Mouse (Mus musculus) liver, embryonic 13.5 days (tissue): Measurements from ENCODE around the gene Retreg1. TPM values are rescaled to one million over a fixed set of nuclear protein-coding genes. Genes with fewer than 3 reads are reported as not detected.

ENCODE experiments used
- ATAC-seq: fragments of 200-750 bp; cut with Nextera tagmentation; 2 replicates; pipeline ENCODE4 v1.8.0; 2017; ENCODE audit warnings: low read depth, mild to moderate bottlenecking, moderate number of reproducible peaks, moderate library complexity
- DNase-seq: peaks from one replicate; pipeline ENCODE4 v3.0.0; 2022
- H3K27ac ChIP-seq: fragments of 300-500 bp; sonication (generic); 2 replicates; pipeline ENCODE4 v1.5.1; 2015; ENCODE audit warnings: moderate library complexity, mild to moderate bottlenecking, inconsistent platforms
- H3K27me3 ChIP-seq: fragments of 300-500 bp; sonication (generic); 2 replicates; pipeline ENCODE4 v1.6.1; 2015; ENCODE audit warnings: mild to moderate bottlenecking, inconsistent platforms
- H3K36me3 ChIP-seq: fragments of 300-500 bp; sonication (generic); 2 replicates; pipeline ENCODE4 v1.6.1; 2015; ENCODE audit warnings: mild to moderate bottlenecking, inconsistent platforms
- H3K4me1 ChIP-seq: fragments of 300-500 bp; sonication (generic); replicated peaks from 2 replicates; pipeline ENCODE4 v1.6.1; 2015; ENCODE audit warnings: inconsistent platforms
- H3K4me2 ChIP-seq: fragments of 300-500 bp; sonication (generic); 2 replicates; pipeline ENCODE4 v1.6.1; 2015; ENCODE audit warnings: inconsistent platforms, mild to moderate bottlenecking, moderate library complexity
- H3K4me3 ChIP-seq: fragments of 300-500 bp; sonication (generic); replicated peaks from 2 replicates; pipeline ENCODE4 v1.5.1; 2015; ENCODE audit warnings: mild to moderate bottlenecking, inconsistent platforms
- H3K9ac ChIP-seq: fragments of 300-500 bp; sonication (generic); 2 replicates; pipeline ENCODE4 v1.6.1; 2015; ENCODE audit warnings: mild to moderate bottlenecking, inconsistent platforms
- H3K9me3 ChIP-seq: fragments of 300-500 bp; sonication (generic); replicated peaks from 2 replicates; pipeline ENCODE4 v1.6.1; 2016; ENCODE audit warnings: inconsistent platforms
- WGBS: fragments of 180-500 bp; shearing (Covaris S2); methylation state at CpG from one replicate; pipeline ENCODE4 v1.1.7; 2015; ENCODE audit not compliant: insufficient replicate concordance; 5-methylcytosine and 5-hydroxymethylcytosine counted together
- polyA plus RNA-seq: library from polyadenylated mRNA; unstranded; fragments of >200 nt; fragmentation: Nextera tagmentation; extraction: Ambion mirVana; gene quantifications from 2 replicates; pipeline ENCODE4 v1.2.1, GENCODE M21; 2015

The Retreg1 gene
- polyA plus RNA-seq, 1 experiment from 2014 or later, result 1.4 TPM

DNA sequence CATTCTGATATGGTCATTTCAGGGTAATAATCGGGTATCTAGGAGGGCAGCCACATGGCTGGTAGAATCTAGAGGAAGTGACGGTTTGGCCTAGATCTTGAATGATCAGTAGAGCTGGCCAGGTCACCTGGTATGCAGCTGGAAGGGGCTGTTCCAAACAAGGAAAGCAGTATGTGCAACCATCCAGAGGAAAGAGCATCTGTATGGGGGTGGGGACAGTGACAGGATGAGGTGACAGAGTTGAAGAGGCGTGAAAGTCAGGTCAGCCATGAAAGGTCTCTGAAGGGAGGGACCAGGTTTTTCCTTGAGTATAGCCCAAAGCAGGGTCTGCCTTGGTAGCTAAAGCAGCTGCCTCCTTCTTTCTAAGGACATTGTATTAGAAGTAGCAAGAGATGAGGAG lies 22.6 kb downstream of the Retreg1 start:
- no peak overlapping the region for H3K4me3 ChIP-seq
- WGBS, result 73% methylated on average over 3 of the region's 3 CpGs
- no peak for ATAC-seq
- no peak overlapping the region for H3K27ac ChIP-seq
- DNase-seq, result no peak
- no peak overlapping the region for H3K9ac ChIP-seq
- H3K9me3 ChIP-seq, result no peaks in the 10 kb centered on the region
- no peak overlapping the region for H3K4me2 ChIP-seq
- H3K27me3 ChIP-seq, result no peaks in the 10 kb centered on the region
- H3K36me3 ChIP-seq, result no peaks in the 10 kb centered on the region
- no peaks in the 10 kb centered on the region for H3K4me1 ChIP-seq

DNA sequence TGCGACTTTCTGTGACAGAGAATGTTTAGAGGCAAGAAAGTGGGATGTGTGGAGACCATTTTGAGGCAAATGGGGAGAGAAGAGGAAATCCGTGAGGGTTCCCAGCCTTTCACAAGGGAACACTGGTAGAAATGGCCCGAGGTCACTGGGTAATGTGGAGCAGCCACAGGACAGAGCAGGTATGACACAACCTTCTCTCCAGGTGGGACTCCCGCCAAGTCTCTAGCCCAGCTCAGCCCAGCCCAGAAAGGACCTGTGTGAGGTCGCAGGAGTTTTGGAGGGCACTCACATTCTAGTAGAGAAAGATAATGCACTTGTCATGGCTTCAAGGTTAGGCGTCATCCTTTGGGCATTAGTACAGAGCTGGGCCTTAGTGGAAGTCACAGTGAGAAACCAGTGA lies 23.1 kb downstream of the Retreg1 start:
- Histone ChIP-seq H3K9me3 (no peaks in the 10 kb centered on the region), H3K9ac (no peak overlapping the region), H3K4me2 (no peak overlapping the region), H3K4me1 (no peaks in the 10 kb centered on the region), H3K36me3 (no peaks in the 10 kb centered on the region), H3K4me3 (no peak overlapping the region), H3K27me3 (no peaks in the 10 kb centered on the region), H3K27ac (no peak overlapping the region)
- WGBS, result 64% methylated on average over 6 of the region's 6 CpGs
- DNase-seq, result no peak
- no peak for ATAC-seq

DNA sequence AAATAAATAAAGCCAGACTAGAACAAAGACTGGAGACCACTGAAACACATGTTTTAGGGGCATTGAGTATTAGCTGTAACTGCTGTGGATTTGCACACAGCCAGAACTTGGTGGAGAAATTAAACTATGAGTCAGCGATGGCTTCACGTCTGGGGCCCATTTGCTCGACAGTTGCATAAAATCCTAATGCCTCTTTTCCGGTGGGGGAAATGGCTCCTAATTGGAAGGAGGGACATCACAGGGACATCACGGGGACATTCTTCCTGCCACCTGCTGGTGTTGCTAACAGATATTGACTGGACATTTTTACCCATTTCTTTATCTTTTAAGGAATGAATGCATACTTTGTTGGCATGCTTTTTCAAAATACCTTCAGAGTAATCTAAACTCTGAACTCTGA lies 26.1 kb downstream of the Retreg1 start:
- H3K9ac ChIP-seq, result no peak overlapping the region
- no peaks in the 10 kb centered on the region for H3K4me1 ChIP-seq
- no peaks in the 10 kb centered on the region for H3K27me3 ChIP-seq
- ATAC-seq (no peak), DNase-seq (no peak)
- 62% methylated on average over 5 of the region's 5 CpGs for WGBS
- H3K4me2 ChIP-seq, result no peak overlapping the region
- H3K36me3 ChIP-seq, result no peaks in the 10 kb centered on the region
- H3K27ac ChIP-seq, result no peak overlapping the region
- no peak overlapping the region for H3K4me3 ChIP-seq
- no peaks in the 10 kb centered on the region for H3K9me3 ChIP-seq

DNA sequence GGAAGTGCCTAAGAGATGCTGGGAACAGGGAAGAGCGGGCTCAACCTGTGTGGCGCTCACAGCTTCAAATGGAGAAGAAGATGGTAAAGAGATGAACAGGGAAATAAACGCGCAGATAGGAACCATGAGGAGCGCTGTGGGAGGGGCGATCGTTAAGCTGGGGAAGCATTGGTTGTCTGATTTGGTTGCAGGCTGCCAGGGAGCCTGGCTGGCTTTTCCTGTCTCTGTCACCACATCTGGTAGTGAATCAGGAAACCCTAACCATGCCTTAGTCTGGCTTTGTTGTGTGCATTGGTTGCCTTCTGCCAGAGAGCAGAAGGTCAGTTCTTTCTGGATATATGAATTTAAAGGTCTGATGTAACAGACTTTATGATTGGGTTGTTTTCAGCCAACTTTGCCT lies 28.5 kb downstream of the Retreg1 start:
- H3K4me1 ChIP-seq, result no peaks in the 10 kb centered on the region
- no peak overlapping the region for H3K4me3 ChIP-seq
- no peaks in the 10 kb centered on the region for H3K27me3 ChIP-seq
- no peaks in the 10 kb centered on the region for H3K36me3 ChIP-seq
- no peaks in the 10 kb centered on the region for H3K9me3 ChIP-seq
- H3K4me2 ChIP-seq, result no peak overlapping the region
- ATAC-seq (no peak), DNase-seq (no peak)
- no peak overlapping the region for H3K27ac ChIP-seq
- 64% methylated on average over 7 of the region's 7 CpGs for WGBS
- no peak overlapping the region for H3K9ac ChIP-seq

DNA sequence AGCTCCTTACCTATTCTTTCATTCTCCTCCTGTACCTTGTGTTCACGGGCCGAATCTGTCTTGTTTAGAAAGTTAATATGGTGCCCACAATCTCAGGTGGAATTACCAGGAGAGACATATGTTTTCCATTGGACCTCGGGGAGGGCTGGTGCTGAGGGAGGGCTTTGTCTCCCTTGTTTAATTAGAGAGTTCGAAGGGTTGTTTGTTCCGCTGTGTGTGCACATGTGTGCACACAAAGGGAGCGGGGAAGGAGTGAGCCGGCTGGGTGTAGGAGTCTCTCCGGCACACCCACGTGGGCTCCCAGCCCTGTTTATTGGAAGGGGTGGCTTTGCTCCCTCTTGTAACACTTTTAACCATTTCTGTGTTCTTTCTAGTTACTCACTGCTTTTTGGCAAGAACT lies 29.1 kb downstream of the Retreg1 start:
- Histone ChIP-seq H3K4me2 (no peak overlapping the region), H3K9me3 (no peaks in the 10 kb centered on the region), H3K4me1 (no peaks in the 10 kb centered on the region), H3K27me3 (no peaks in the 10 kb centered on the region), H3K9ac (no peak overlapping the region), H3K27ac (no peak overlapping the region), H3K36me3 (no peaks in the 10 kb centered on the region), H3K4me3 (no peak overlapping the region)
- WGBS, result 78% methylated on average over 9 of the region's 9 CpGs
- ATAC-seq, result peak; percentile 36; the same call in 1 of the 2 replicates
- DNase-seq, result no peak

DNA sequence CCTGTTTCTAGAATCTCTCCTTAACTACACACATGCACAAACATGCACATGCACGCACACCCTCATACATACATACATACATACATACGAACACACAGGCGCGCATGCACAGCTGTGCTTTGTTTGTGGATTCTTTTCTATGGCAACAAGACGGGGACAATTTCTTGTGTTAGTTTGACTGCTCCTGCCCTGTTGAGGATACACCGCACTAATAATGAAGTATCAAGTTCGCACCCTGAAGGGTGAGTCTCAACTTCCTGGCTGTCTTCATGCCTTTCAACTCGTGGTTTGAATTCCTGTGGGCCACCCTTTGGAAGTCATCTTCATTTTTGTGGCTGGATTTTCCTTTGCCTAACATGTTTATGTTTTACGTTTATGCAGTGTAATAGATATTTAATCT lies 29.7 kb downstream of the Retreg1 start:
- no peak overlapping the region for H3K4me3 ChIP-seq
- WGBS, result 73% methylated on average over 9 of the region's 9 CpGs
- H3K27ac ChIP-seq, result no peak overlapping the region
- H3K4me1 ChIP-seq, result no peaks in the 10 kb centered on the region
- no peaks in the 10 kb centered on the region for H3K27me3 ChIP-seq
- no peaks in the 10 kb centered on the region for H3K9me3 ChIP-seq
- no peak for DNase-seq
- H3K9ac ChIP-seq, result no peak overlapping the region
- H3K36me3 ChIP-seq, result no peaks in the 10 kb centered on the region
- no peak for ATAC-seq
- no peak overlapping the region for H3K4me2 ChIP-seq

DNA sequence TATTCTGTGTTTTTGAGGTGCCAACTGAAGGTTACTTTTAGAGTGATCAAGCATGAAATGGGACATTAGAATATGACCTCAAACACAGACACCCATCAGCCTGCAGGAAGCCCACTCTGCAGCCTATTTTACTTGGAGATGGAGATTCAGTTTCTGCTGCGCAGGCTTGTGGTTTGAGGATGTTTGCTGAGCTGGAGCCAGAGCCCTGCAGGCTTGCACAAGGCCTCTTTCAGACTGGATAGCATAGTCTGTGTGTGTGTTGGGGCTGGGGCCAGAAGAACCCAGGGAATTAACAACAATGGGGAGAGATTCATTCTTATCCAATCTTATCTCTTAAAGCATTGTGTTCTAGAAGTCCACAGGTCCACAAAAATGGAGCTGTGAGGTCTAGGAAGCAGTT lies 30.6 kb downstream of the Retreg1 start:
- Histone ChIP-seq H3K36me3 (no peaks in the 10 kb centered on the region), H3K9me3 (no peaks in the 10 kb centered on the region), H3K27ac (no peak overlapping the region), H3K4me1 (no peaks in the 10 kb centered on the region), H3K4me2 (no peak overlapping the region), H3K4me3 (no peak overlapping the region), H3K27me3 (no peaks in the 10 kb centered on the region), H3K9ac (no peak overlapping the region)
- DNase-seq, result no peak
- 69% methylated on average over 1 of the region's 1 CpGs for WGBS
- ATAC-seq, result no peak

DNA sequence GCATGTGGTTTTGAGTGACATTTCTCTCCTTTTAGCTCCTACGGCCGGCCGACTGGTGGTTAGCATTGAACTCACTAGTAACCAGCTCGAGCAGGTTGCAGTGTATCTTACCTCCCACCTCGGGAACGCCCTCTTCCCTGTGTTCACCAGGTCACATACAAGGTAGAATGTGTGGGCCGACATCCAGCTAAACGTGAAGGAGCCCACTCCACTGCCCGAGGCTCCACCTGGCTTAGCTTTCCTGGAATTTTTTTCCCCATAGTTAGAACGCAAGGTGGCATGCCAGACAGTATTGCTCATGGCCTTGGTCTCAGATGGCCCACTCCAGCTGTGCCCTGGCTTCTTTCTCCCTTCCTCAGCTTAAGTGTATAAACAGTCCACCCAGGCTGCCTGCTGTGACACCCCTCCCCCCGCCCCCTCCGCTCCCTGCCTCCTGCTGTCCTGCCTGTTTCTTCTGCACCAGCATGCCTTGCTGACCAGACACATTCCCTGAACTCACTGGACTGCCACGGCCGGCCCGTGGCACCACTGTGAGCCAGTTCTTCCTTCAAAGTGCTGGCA lies 33.7 kb downstream of the Retreg1 start:
- Histone ChIP-seq H3K27ac (no peak overlapping the region), H3K4me2 (no peak overlapping the region), H3K4me1 (no peaks in the 10 kb centered on the region), H3K36me3 (no peaks in the 10 kb centered on the region), H3K9ac (no peak overlapping the region), H3K4me3 (no peak overlapping the region), H3K27me3 (no peaks in the 10 kb centered on the region), H3K9me3 (no peaks in the 10 kb centered on the region)
- no peak for ATAC-seq
- 54% methylated on average over 15 of the region's 15 CpGs for WGBS
- DNase-seq, result no peak

DNA sequence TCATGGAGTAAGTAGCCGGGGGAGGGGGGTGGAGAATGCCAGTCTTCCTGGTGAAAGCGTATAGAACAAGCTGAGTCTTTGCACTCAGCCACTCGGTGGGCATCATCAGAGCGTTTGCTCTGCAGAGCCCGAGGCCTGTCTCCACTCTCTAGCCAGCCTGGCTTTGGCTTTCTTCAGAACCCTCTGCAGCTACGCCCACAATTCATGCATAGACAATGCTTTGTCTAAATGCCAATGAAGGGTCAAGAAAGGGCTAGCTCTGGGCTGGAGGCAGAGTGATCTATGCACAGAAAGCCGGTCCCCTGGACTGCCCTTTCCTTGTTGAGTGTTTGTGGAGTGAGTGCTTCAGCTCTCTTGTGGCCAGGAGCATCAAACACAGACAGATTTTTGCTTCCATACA lies 34.8 kb downstream of the Retreg1 start:
- no peaks in the 10 kb centered on the region for H3K36me3 ChIP-seq
- no peak overlapping the region for H3K4me3 ChIP-seq
- ATAC-seq, result no peak
- H3K9ac ChIP-seq, result no peak overlapping the region
- H3K27me3 ChIP-seq, result no peaks in the 10 kb centered on the region
- H3K9me3 ChIP-seq, result no peaks in the 10 kb centered on the region
- WGBS, result 68% methylated on average over 7 of the region's 7 CpGs
- no peak overlapping the region for H3K4me2 ChIP-seq
- H3K27ac ChIP-seq, result no peak overlapping the region
- no peak for DNase-seq
- H3K4me1 ChIP-seq, result no peaks in the 10 kb centered on the region

DNA sequence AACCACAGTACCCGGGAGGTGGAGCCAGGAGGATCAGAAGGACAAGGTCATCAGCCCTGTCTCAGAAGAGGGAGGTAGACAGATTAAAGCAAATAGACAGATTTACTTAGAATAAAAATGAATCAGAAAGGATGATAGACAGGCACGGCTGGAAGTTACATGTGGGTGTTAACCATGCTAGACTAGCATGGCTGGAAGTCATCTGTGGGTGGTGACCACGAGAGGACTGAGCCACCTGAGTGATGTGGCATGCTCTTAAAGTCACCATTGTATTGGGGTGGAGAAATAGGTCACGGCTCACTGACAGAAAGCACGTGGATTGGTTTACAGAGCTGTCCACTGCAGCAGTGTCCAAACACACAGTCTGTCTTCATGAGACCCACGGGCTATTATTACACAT lies 36.2 kb downstream of the Retreg1 start:
- Histone ChIP-seq H3K4me2 (no peak overlapping the region), H3K36me3 (no peaks in the 10 kb centered on the region), H3K4me3 (no peak overlapping the region), H3K9me3 (no peaks in the 10 kb centered on the region), H3K27ac (no peak overlapping the region), H3K27me3 (no peaks in the 10 kb centered on the region), H3K9ac (no peak overlapping the region), H3K4me1 (no peaks in the 10 kb centered on the region)
- WGBS, result 62% methylated on average over 6 of the region's 6 CpGs
- DNase-seq (no peak), ATAC-seq (no peak)

DNA sequence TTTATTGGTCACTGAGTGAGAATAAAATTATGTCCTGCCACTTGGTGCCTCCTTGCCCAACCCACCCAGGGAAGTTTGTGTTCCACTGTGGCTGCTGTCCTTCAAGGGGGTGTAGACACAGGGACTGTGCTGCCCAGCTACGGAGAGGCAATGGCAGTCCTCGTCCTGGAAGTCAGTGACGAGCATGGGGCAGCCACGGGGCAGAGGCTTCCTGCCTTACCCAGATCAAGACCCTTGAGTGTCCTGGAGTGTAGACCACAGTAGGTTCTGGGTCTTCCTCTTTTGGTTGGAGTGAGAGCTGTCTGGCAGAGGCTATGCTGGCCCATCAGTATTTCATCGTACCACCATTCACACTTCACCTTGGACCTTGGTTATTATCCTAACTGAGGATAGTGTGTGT lies 37.2 kb downstream of the Retreg1 start:
- ATAC-seq (no peak), DNase-seq (no peak)
- no peaks in the 10 kb centered on the region for H3K36me3 ChIP-seq
- H3K27ac ChIP-seq, result no peak overlapping the region
- no peaks in the 10 kb centered on the region for H3K9me3 ChIP-seq
- 37% methylated on average over 5 of the region's 5 CpGs for WGBS
- H3K4me1 ChIP-seq, result no peaks in the 10 kb centered on the region
- H3K9ac ChIP-seq, result no peak overlapping the region
- no peaks in the 10 kb centered on the region for H3K27me3 ChIP-seq
- H3K4me2 ChIP-seq, result no peak overlapping the region
- no peak overlapping the region for H3K4me3 ChIP-seq

DNA sequence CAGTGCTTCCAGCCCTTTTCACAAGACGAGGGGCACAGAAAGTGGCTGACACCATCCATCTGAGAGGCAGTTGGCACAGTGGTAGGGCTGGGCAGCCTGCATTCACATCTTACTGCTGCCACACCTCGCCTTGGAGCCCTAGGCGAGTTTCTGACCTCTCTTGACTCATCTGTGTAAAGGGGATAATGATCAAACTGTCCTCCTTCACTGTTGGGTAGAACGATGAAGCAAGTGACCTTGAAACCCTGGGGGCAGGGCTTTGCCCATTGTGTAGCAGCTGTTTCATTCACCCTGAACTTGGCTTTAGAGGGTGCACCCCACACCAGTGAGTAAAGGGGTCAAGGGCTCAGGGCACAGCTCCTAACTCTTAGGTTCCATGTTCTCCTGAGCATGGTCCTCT lies 39.0 kb downstream of the Retreg1 start:
- no peaks in the 10 kb centered on the region for H3K36me3 ChIP-seq
- ATAC-seq, result no peak
- DNase-seq, result no peak
- no peak overlapping the region for H3K9ac ChIP-seq
- WGBS, result 56% methylated on average over 4 of the region's 4 CpGs
- no peaks in the 10 kb centered on the region for H3K4me1 ChIP-seq
- H3K4me3 ChIP-seq, result no peak overlapping the region
- H3K27ac ChIP-seq, result no peak overlapping the region
- H3K9me3 ChIP-seq, result no peaks in the 10 kb centered on the region
- H3K4me2 ChIP-seq, result no peak overlapping the region
- no peaks in the 10 kb centered on the region for H3K27me3 ChIP-seq
